Mouse (Mus musculus) intestine, embryonic 15.5 days (tissue): ENCODE measurements around the gene Rgs17. TPM values are rescaled to one million over a fixed set of nuclear protein-coding genes. Genes with fewer than 3 reads are reported as not detected.

Source experiments
- ATAC-seq: fragments of 200-750 bp; cut with Nextera tagmentation; 2 replicates; pipeline ENCODE4 v1.8.0; 2017; ENCODE audit warnings: moderate TSS enrichment, moderate library complexity
- H3K27ac ChIP-seq: fragments of 300-500 bp; sonication (generic); 2 replicates; pipeline ENCODE4 v1.5.1; 2015; ENCODE audit warnings: mild to moderate bottlenecking, inconsistent platforms
- H3K27me3 ChIP-seq: fragments of 300-500 bp; sonication (generic); replicated peaks from 2 replicates; pipeline ENCODE4 v1.6.1; 2015; ENCODE audit warnings: inconsistent platforms
- H3K36me3 ChIP-seq: fragments of 300-500 bp; sonication (generic); 2 replicates; pipeline ENCODE4 v1.6.1; 2015; ENCODE audit warnings: inconsistent platforms
- H3K4me1 ChIP-seq: fragments of 300-500 bp; sonication (generic); replicated peaks from 2 replicates; pipeline ENCODE4 v1.6.1; 2015; ENCODE audit warnings: inconsistent platforms
- H3K4me2 ChIP-seq: fragments of 300-500 bp; sonication (generic); replicated peaks from 2 replicates; pipeline ENCODE4 v1.6.1; 2015; ENCODE audit warnings: mild to moderate bottlenecking, inconsistent platforms
- H3K4me3 ChIP-seq: fragments of 300-500 bp; sonication (generic); replicated peaks from 2 replicates; pipeline ENCODE4 v1.5.1; 2015; ENCODE audit warnings: inconsistent platforms
- H3K9ac ChIP-seq: fragments of 300-500 bp; sonication (generic); 2 replicates; pipeline ENCODE4 v1.6.1; 2015; ENCODE audit warnings: inconsistent platforms
- H3K9me3 ChIP-seq: fragments of 300-500 bp; sonication (generic); 2 replicates; pipeline ENCODE4 v1.6.1; 2016; ENCODE audit warnings: inconsistent platforms
- WGBS: fragments of 180-500 bp; shearing (Covaris S2); methylation state at CpG from one replicate; pipeline ENCODE4 v1.1.7; 2015; 5-methylcytosine and 5-hydroxymethylcytosine counted together
- polyA plus RNA-seq: library from polyadenylated mRNA; unstranded; fragments of >200 nt; fragmentation: Nextera tagmentation; extraction: Ambion mirVana; gene quantifications from 2 replicates; pipeline ENCODE4 v1.2.1, GENCODE M21; 2015

Rgs17 gene
- polyA plus RNA-seq, 1 experiment from 2014 or later = 2.5 TPM

DNA sequence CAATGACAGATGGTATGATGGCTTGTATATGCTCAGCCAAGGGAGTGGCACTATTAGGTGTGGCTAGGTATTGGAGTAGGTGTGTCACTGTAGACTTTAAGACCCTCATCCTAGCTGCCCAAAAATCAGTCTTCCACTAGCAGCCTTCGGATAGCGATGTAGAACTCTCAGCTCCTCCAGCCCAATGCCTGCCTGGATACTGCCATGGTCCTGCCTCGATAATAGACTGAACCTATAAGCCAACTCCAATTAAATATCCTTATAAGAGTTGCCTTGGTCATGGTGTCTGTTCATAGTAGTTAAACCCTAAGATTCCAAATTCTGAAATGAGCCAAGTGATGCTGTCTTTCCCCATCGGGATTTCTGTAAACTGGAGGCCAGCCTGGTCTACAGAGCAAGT is 124.1 kb downstream of the Rgs17 start:
- H3K27ac ChIP-seq = no peak overlapping the region
- no peaks in the 10 kb centered on the region for H3K27me3 ChIP-seq
- no peak overlapping the region for H3K4me3 ChIP-seq
- peaks cover 10% of the 10 kb centered on the region for H3K4me1 ChIP-seq
- H3K9me3 ChIP-seq = no peaks in the 10 kb centered on the region
- 87% methylated on average over 4 of the region's 4 CpGs for WGBS
- peak; percentile 19; the same call in 1 of the 2 replicates for ATAC-seq
- H3K4me2 ChIP-seq = no peak overlapping the region
- H3K36me3 ChIP-seq = peaks cover 28% of the 10 kb centered on the region
- H3K9ac ChIP-seq = no peak overlapping the region

DNA sequence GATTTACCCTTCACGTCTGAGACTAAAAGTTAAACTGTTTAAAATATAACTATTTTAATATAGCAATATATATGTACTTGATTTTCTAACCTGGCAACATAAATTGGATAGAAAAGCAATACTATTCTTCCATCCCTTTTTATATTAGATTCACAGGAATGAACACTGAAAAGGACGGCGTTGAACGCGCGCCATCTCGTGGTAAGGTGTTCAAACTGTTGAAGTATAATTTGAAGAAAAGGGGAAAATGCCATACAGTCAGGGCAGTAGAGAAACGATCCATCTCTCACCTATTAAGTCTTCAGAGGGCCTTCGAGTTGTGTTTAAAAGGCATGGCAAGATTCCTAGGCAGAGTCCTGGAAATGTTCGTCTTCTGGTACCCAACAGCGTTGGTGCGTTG is 131.5 kb downstream of the Rgs17 start:
- H3K4me1 ChIP-seq = no peaks in the 10 kb centered on the region
- H3K27ac ChIP-seq = no peak overlapping the region
- no peak overlapping the region for H3K4me3 ChIP-seq
- no peak for ATAC-seq
- H3K9ac ChIP-seq = no peak overlapping the region
- no peak overlapping the region for H3K4me2 ChIP-seq
- H3K27me3 ChIP-seq = no peaks in the 10 kb centered on the region
- WGBS = 20% methylated on average over 12 of the region's 12 CpGs
- no peaks in the 10 kb centered on the region for H3K9me3 ChIP-seq
- no peaks in the 10 kb centered on the region for H3K36me3 ChIP-seq

DNA sequence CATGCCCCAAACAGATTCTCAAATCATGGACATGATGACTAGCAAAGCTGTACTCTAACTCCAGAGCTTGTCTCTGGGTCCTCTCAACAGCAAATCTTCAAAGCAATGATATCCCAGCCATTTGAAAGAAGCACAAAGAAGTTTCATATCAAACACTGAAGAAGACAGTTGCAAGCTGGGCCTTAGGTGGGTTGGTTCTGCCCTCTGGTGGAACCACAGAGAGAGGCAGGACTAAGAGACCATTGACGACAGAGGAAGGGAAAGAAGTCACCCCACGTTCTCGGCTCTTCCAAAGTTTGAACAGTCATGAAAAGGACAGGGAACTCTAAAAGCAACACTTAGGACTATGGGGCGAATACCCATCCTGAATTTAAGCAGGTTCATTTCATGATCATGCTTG is 135.3 kb downstream of the Rgs17 start:
- Histone ChIP-seq H3K27ac (no peak overlapping the region), H3K36me3 (no peaks in the 10 kb centered on the region), H3K9me3 (no peaks in the 10 kb centered on the region), H3K4me1 (no peaks in the 10 kb centered on the region), H3K4me2 (no peak overlapping the region), H3K27me3 (no peaks in the 10 kb centered on the region), H3K9ac (no peak overlapping the region), H3K4me3 (no peak overlapping the region)
- no peak for ATAC-seq
- WGBS = 22% methylated on average over 4 of the region's 4 CpGs

Other genes with a start within 250 kb of the Rgs17 start
- gene Fbxo5, start 116.8 kb downstream of the Rgs17 start, polyA plus RNA-seq = 53.9 and 58.7 TPM in 2 replicates
- 14.7 and 18.1 TPM in 2 replicates for gene Mtrf1l, start 98.5 kb downstream of the Rgs17 start, polyA plus RNA-seq